In genomic region chr3:95963230-95963629, GRCm38 (mm10) we compare ENCODE assay signal across 18 mouse cellular contexts. TPM values are rescaled to one million over a fixed set of nuclear protein-coding genes. Genes with fewer than 3 reads are reported as not detected.
DNase-seq lines count a peak whose midpoint lies in the region; ATAC-seq and TF ChIP-seq lines count a peak whose summit lies in the region.
"Had no signal": no experiment of that assay in that cellular context is flagged by ENCODE, and none has a peak within 500 bp of the region (broad histone marks: within the 10 kb centered on the region; RNA-seq: fewer than 3 reads in every experiment).

No protein-coding gene starts in this region.

- no peaks in the 10 kb centered on the region for H3K9me3 ChIP-seq in hindbrain, embryonic 10.5 days
- no peaks in the 10 kb centered on the region for H3K9me3 ChIP-seq in hindbrain, embryonic 14.5 days (ENCODE audit: control insufficient read depth, low read length)
- H3K9me3 ChIP-seq in MEL (replicated peaks; ENCODE audit: insufficient read depth, low read length), result no peaks in the 10 kb centered on the region
- H3K9me3 ChIP-seq in embryonic facial prominence, embryonic 10.5 days, result no peaks in the 10 kb centered on the region
- H3K9me3 ChIP-seq: forebrain, embryonic 10.5 days; forebrain, embryonic 13.5 days; hindbrain, embryonic 15.5 days had no signal

- H3K27me3 ChIP-seq in hindbrain, embryonic 10.5 days (ENCODE audit: insufficient read depth, poor library complexity, severe bottlenecking), result no peaks in the 10 kb centered on the region
- H3K27me3 ChIP-seq in hindbrain, embryonic 14.5 days (ENCODE audit: control insufficient read depth, insufficient read depth, low read length), result no peaks in the 10 kb centered on the region
- H3K27me3 ChIP-seq in MEL (ENCODE audit: control insufficient read depth in 1 of 2, insufficient read depth in 2 of 2, low read length in 2 of 2), result peaks cover 0 to 10% of the 10 kb centered on the region in 2 experiments; a peak in 2 of 4 replicates
- H3K27me3 ChIP-seq in embryonic facial prominence, embryonic 10.5 days (replicated peaks; ENCODE audit: low read depth, poor library complexity, severe bottlenecking), result no peaks in the 10 kb centered on the region
- H3K27me3 ChIP-seq: forebrain, embryonic 13.5 days; hindbrain, embryonic 15.5 days; Patski had no signal

- H3K27ac ChIP-seq in hindbrain, embryonic 10.5 days, result no peak overlapping the region
- no peak overlapping the region for H3K27ac ChIP-seq in hindbrain, embryonic 14.5 days
- H3K27ac ChIP-seq in MEL (ENCODE audit: control insufficient read depth, low read depth, low read length), result no peak overlapping the region
- H3K27ac ChIP-seq in embryonic facial prominence, embryonic 10.5 days (replicated peaks), result peak overlapping the region; percentile 30; the same call in 1 of the 2 replicates
- H3K27ac ChIP-seq: forebrain, embryonic 10.5 days; forebrain, embryonic 13.5 days; hindbrain, embryonic 15.5 days had no signal

- no peaks in the 10 kb centered on the region for H3K79me2 ChIP-seq in MEL (ENCODE audit: control insufficient read depth, insufficient read depth, low read length, poor library complexity)

- no peak for ATAC-seq in hindbrain, embryonic 14.5 days (ENCODE audit: low FRiP score)
- ATAC-seq: forebrain, embryonic 13.5 days; forebrain, embryonic 16.5 days; intestine, postnatal 0 days; Patski had no signal

- no peak overlapping the region for H3K4me3 ChIP-seq in hindbrain, embryonic 10.5 days
- H3K4me3 ChIP-seq in hindbrain, embryonic 14.5 days (replicated peaks; ENCODE audit: low read length), result no peak overlapping the region
- H3K4me3 ChIP-seq in MEL (ENCODE audit: control insufficient read depth in 1 of 2, insufficient read depth in 1 of 2, low read depth in 2 of 2, low read length in 2 of 2), result no peak overlapping the region
- H3K4me3 ChIP-seq in embryonic facial prominence, embryonic 10.5 days, result no peak overlapping the region
- H3K4me3 ChIP-seq: forebrain, embryonic 10.5 days; forebrain, embryonic 13.5 days; hindbrain, embryonic 15.5 days had no signal

- peaks cover 16% of the 10 kb centered on the region for H3K4me1 ChIP-seq in hindbrain, embryonic 10.5 days (replicated peaks)
- no peaks in the 10 kb centered on the region for H3K4me1 ChIP-seq in hindbrain, embryonic 14.5 days (replicated peaks; ENCODE audit: control insufficient read depth, insufficient read depth, low read length)
- peaks cover 0 to 7% of the 10 kb centered on the region in 2 experiments; a peak in 3 of 4 replicates for H3K4me1 ChIP-seq in MEL (ENCODE audit: control insufficient read depth in 1 of 2, insufficient read depth in 2 of 2, low read length in 2 of 2)
- peaks cover 12% of the 10 kb centered on the region for H3K4me1 ChIP-seq in embryonic facial prominence, embryonic 10.5 days

- TF ChIP-seq POLR2A in MEL (IDR thresholded peaks at IDR 0.05; ENCODE audit: control insufficient read depth in 1 of 2, insufficient read depth in 1 of 2, low read depth in 1 of 2, low read length in 2 of 2, poor library complexity in 1 of 2), result no peak

- peak; percentile 35 for DNase-seq in embryo, embryonic 10 days (ENCODE audit: low spot score)
- DNase-seq in embryo, embryonic 11 days, result no peak
- peak; percentile 44 for DNase-seq in hindbrain, embryonic 10.5 days (ENCODE audit: low spot score)
- DNase-seq in hindbrain, embryonic 14.5 days (ENCODE audit: low spot score), result no peak
- DNase-seq in MEL (ENCODE audit: low read depth, low spot score), result no peak
- DNase-seq in embryonic facial prominence, embryonic 10.5 days (ENCODE audit: low spot score), result no peak
- no peak for DNase-seq in neural tube, embryonic 10.5 days (ENCODE audit: extremely low spot score, low spot score)
- DNase-seq in cerebellum, postnatal 10 days, result no peak
- DNase-seq: cerebellum, adult 9-10 months; gastrocnemius, postnatal 10 days; heart, adult 11 months had no signal

- H3K36me3 ChIP-seq in hindbrain, embryonic 10.5 days, result no peaks in the 10 kb centered on the region
- H3K36me3 ChIP-seq in hindbrain, embryonic 14.5 days (replicated peaks; ENCODE audit: control insufficient read depth, insufficient read depth), result no peaks in the 10 kb centered on the region
- 0 out of 4 replicates have a peak, but pooled peaks cover 0 to 4% of the 10 kb centered on the region in 2 experiments for H3K36me3 ChIP-seq in MEL (ENCODE audit: control insufficient read depth in 1 of 2, insufficient read depth in 2 of 2, low read length in 2 of 2)
- no peaks in the 10 kb centered on the region for H3K36me3 ChIP-seq in embryonic facial prominence, embryonic 10.5 days (replicated peaks)
- H3K36me3 ChIP-seq: forebrain, embryonic 10.5 days; hindbrain, embryonic 15.5 days had no signal

- WGBS in hindbrain, embryonic 10.5 days, result 31% methylated on average over 2 of the region's 2 CpGs
- 44% methylated on average over 2 of the region's 2 CpGs for WGBS in hindbrain, embryonic 14.5 days
- 16% methylated on average over 2 of the region's 2 CpGs for WGBS in embryonic facial prominence, embryonic 10.5 days

- H3K4me2 ChIP-seq in hindbrain, embryonic 14.5 days (replicated peaks), result no peak overlapping the region
- H3K4me2 ChIP-seq: forebrain, embryonic 13.5 days; hindbrain, embryonic 15.5 days had no signal

- TF ChIP-seq RAD21 in MEL (IDR thresholded peaks at IDR 0.05; ENCODE audit: low read depth, low read length), result no peak

- no peak overlapping the region for H3K9ac ChIP-seq in hindbrain, embryonic 14.5 days
- no peak overlapping the region for H3K9ac ChIP-seq in MEL (ENCODE audit: control insufficient read depth, low read depth, low read length, poor library complexity, severe bottlenecking)
- H3K9ac ChIP-seq: forebrain, embryonic 13.5 days; hindbrain, embryonic 15.5 days had no signal

- no peak for TF ChIP-seq EP300 in MEL (IDR thresholded peaks at IDR 0.05; ENCODE audit: low read depth in 1 of 2, low read length in 2 of 2)

- TF ChIP-seq CTCF in MEL (IDR thresholded peaks at IDR 0.05 in 2 of 3, conservative IDR thresholded peaks at IDR 0.05 in 1 of 3; ENCODE audit: control insufficient read depth in 1 of 3, insufficient read depth in 1 of 3, low read depth in 2 of 3, low read length in 3 of 3, poor library complexity in 1 of 3, severe bottlenecking in 1 of 3), result no peak

TF ChIP-seq in MEL, 35 proteins besides CTCF, POLR2A, EP300 and RAD21:
- no peak for TF ChIP-seq ZC3H11A (IDR thresholded peaks at IDR 0.05; ENCODE audit: low read depth, low read length)
- TF ChIP-seq HCFC1 (IDR thresholded peaks at IDR 0.05; ENCODE audit: low read depth, low read length), result 0 out of 2 replicates have a peak, but pooled peaks have one; percentile 1
- TF ChIP-seq JUND (IDR thresholded peaks at IDR 0.05; ENCODE audit: low read depth, low read length), result no peak

RNA-seq across cellular contexts. Expression of gene Plekho1, which starts 32.6 kb away (rescaled TPM):
- 75.0 and 83.5 TPM in 2 replicates for polyA plus RNA-seq in hindbrain, embryonic 10.5 days (2016; fragmentation: Nextera tagmentation; extraction: Ambion mirVana)
- 47.1 and 49.0 TPM in 2 replicates for polyA plus RNA-seq in hindbrain, embryonic 14.5 days (2014; fragmentation: Nextera tagmentation; extraction: Ambion mirVana)
- total RNA-seq in MEL (2012; rRNA removed), result 4.2 and 6.4 TPM in 2 replicates
- polyA plus RNA-seq in MEL (2012; ENCODE audit: insufficient read depth in 1 of 2, insufficient read length in 2 of 2, low read depth in 1 of 2, low replicate concordance in 2 of 2, missing spikeins in 1 of 2), result 10 to 100 TPM in 1 of 2 experiments, not detected in 1; 19.2 TPM
- 73.2 and 78.5 TPM in 2 replicates for polyA plus RNA-seq in embryonic facial prominence, embryonic 10.5 days (2016; fragmentation: Nextera tagmentation; extraction: Ambion mirVana)

RNA-seq across cellular contexts. Expression of gene Anp32e, which starts 34.2 kb away (rescaled TPM):
- polyA plus RNA-seq in hindbrain, embryonic 10.5 days (2016; fragmentation: Nextera tagmentation; extraction: Ambion mirVana), result 266 and 352 TPM in 2 replicates
- polyA plus RNA-seq in hindbrain, embryonic 14.5 days (2014; fragmentation: Nextera tagmentation; extraction: Ambion mirVana), result 37.1 and 37.5 TPM in 2 replicates
- 159 and 197 TPM in 2 replicates for total RNA-seq in MEL (2012; rRNA removed)
- 100 to 1,000 TPM; 412 to 748 TPM for polyA plus RNA-seq in MEL (2012; ENCODE audit: insufficient read depth in 1 of 2, insufficient read length in 2 of 2, low read depth in 1 of 2, low replicate concordance in 2 of 2, missing spikeins in 1 of 2)
- polyA plus RNA-seq in embryonic facial prominence, embryonic 10.5 days (2016; fragmentation: Nextera tagmentation; extraction: Ambion mirVana), result 369 and 371 TPM in 2 replicates

RNA-seq across cellular contexts. Expression of gene Car14, which starts 58.7 kb away (rescaled TPM):
- 50.1 and 69.4 TPM in 2 replicates for polyA plus RNA-seq in hindbrain, embryonic 10.5 days (2016; fragmentation: Nextera tagmentation; extraction: Ambion mirVana)
- 12.1 and 13.0 TPM in 2 replicates for polyA plus RNA-seq in hindbrain, embryonic 14.5 days (2014; fragmentation: Nextera tagmentation; extraction: Ambion mirVana)
- total RNA-seq in MEL (2012; rRNA removed), result 0.15 TPM in 1 of 2 replicates, not detected in the other
- under 1 TPM in 1 of 2 experiments, not detected in 1; 0.38 TPM for polyA plus RNA-seq in MEL (2012; ENCODE audit: insufficient read depth in 1 of 2, insufficient read length in 2 of 2, low read depth in 1 of 2, low replicate concordance in 2 of 2, missing spikeins in 1 of 2)
- 120 and 133 TPM in 2 replicates for polyA plus RNA-seq in embryonic facial prominence, embryonic 10.5 days (2016; fragmentation: Nextera tagmentation; extraction: Ambion mirVana)
- total RNA-seq: common myeloid progenitor, adult 5-6 weeks had no signal

Comparison
In these comparisons a context has a peak if more than half of its experiments do, and no peak if none do; other contexts are left out.
1. DNase-seq: peak in embryo, embryonic 10 days (single experiment) and hindbrain, embryonic 10.5 days (single experiment); none in embryo, embryonic 11 days (single experiment), hindbrain, embryonic 14.5 days (single experiment), MEL (single experiment), embryonic facial prominence, embryonic 10.5 days (single experiment), neural tube, embryonic 10.5 days (single experiment) and cerebellum, postnatal 10 days (0 of 2).